Mouse (Mus musculus): ENCODE data around the gene Wdfy2. TPM values are rescaled to one million over a fixed set of nuclear protein-coding genes. Genes with fewer than 3 reads are reported as not detected.

Gene Wdfy2
- total and polyA plus RNA-seq, 2 experiments, result 6.1 to 10.7 TPM

DNA sequence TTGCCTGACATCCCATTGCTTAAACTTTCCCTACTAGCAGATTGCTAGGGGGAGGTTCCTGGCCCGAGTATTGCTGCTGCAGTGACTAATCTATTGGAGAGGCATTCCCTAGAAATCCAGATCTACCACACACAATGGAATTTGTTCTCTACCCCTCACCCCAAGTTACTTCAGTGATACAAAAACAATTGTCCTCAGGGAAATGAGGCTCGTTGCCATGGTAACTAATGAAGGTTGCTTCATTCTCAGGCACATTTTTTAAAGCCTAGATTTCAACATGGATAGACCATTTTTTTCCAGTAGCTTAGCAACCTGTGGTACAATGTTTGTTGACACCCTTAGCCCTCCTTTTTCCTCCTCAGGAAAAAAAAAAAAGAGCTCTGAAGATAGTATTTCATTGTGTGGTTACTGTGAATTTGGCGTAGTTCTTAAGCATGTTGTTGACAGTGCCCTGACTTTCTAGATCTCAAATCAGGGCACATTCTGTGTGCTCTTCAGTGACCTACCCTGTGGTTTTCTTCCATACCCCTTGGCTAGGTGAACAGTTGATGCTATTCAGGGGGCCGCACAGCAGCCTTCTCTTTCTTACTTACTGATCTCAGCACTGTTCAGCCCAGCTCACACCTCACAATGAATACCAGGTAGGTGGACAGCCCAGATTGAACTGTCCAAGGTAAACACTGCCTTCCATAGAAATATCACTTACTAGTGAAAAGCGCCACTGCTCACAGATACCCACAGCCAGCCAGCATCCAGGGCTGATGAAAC, 42.8 kb downstream of the Wdfy2 start:
- H3K27me3 ChIP-seq (ENCODE audit: control insufficient read depth, insufficient read depth, low read length), result no peaks in the 10 kb centered on the region
- no peak for TF ChIP-seq CTCF (IDR thresholded peaks at IDR 0.05; ENCODE audit: low read depth, low read length)
- TF ChIP-seq POLR2A (IDR thresholded peaks at IDR 0.05; ENCODE audit: extremely low read depth, insufficient read depth, low read length), result no peak
- H3K9ac ChIP-seq (ENCODE audit: low read depth, low read length), result no peak overlapping the region
- H3K79me2 ChIP-seq (ENCODE audit: control insufficient read depth, insufficient read depth, low read length), result peaks cover 24% of the 10 kb centered on the region
- H3K36me3 ChIP-seq (ENCODE audit: control insufficient read depth, insufficient read depth, low read length), result no peaks in the 10 kb centered on the region
- 44% methylated on average over 5 of the region's 5 CpGs for WGBS
- no peak overlapping the region for H3K4me3 ChIP-seq (ENCODE audit: insufficient read depth, low read depth, low read length)
- DNase-seq (ENCODE audit: extremely low read depth, low read depth, low spot score), result peak; percentile 72
- H3K27ac ChIP-seq (replicated peaks; ENCODE audit: insufficient read depth, low read depth, low read length), result peak overlapping the region; percentile 22; the same call in 1 of the 2 replicates
- peaks cover 31% of the 10 kb centered on the region for H3K4me1 ChIP-seq (ENCODE audit: control insufficient read depth, insufficient read depth, low read length)

DNA sequence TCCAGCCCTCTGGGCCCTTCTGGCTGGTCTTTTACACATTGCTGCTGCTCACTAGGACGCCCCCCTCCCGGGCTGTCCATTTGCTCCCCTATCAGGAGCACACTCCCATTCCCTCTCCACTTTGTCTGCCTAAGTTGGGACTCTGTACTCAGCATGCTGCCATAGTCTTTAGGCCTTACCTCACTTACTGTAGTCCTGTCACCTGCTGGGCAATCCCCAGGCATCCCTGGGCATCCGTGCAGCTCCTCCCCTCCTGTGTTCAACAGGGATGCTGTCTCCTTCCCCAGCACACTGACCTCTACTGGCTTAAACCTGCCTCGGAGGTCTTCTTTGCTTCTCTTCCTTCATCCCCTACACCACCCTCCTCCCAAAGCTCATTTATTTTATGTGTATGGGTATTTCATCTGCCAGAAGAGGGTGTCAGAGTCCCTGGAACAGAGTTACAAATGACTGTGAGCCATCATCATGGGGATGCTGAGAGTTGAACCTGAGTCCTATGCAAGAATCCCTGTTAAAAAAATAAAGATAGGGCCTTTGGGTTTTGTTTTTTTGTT, 44.7 kb downstream of the Wdfy2 start:
- H3K4me3 ChIP-seq (ENCODE audit: insufficient read depth, low read depth, low read length), result no peak overlapping the region
- no peaks in the 10 kb centered on the region for H3K36me3 ChIP-seq (ENCODE audit: control insufficient read depth, insufficient read depth, low read length)
- no peak overlapping the region for H3K9ac ChIP-seq (ENCODE audit: low read depth, low read length)
- 77% methylated on average over 4 of the region's 4 CpGs for WGBS
- no peak for TF ChIP-seq POLR2A (IDR thresholded peaks at IDR 0.05; ENCODE audit: extremely low read depth, insufficient read depth, low read length)
- TF ChIP-seq CTCF (IDR thresholded peaks at IDR 0.05; ENCODE audit: low read depth, low read length), result 0 out of 2 replicates have a peak, but pooled peaks have one; percentile 5
- peaks cover 31% of the 10 kb centered on the region for H3K4me1 ChIP-seq (ENCODE audit: control insufficient read depth, insufficient read depth, low read length)
- peaks cover 28% of the 10 kb centered on the region for H3K79me2 ChIP-seq (ENCODE audit: control insufficient read depth, insufficient read depth, low read length)
- no peaks in the 10 kb centered on the region for H3K27me3 ChIP-seq (ENCODE audit: control insufficient read depth, insufficient read depth, low read length)
- no peak for DNase-seq (ENCODE audit: extremely low read depth, low read depth, low spot score)
- H3K27ac ChIP-seq (replicated peaks; ENCODE audit: insufficient read depth, low read depth, low read length), result no peak overlapping the region

DNA sequence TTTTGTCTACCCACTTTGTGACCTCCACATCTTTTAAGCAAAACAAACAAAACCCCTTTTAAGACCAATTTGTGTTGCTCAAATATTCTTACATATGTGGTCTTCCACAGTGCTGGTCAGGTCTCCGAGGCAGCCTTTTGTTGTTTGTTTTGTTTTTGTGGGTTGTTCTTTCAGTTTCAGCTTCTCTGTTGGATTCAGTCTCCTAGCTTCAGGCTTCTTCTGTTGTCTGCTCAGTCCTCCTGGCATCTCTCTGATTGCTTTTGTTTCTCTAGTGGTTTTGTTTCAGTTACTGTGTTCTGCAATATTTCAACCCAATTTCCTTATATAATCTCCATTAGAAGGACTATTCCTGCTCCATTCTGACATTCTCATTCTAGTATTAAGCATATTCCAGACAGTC, 46.1 kb downstream of the Wdfy2 start:
- H3K79me2 ChIP-seq (ENCODE audit: control insufficient read depth, insufficient read depth, low read length), result peaks cover 31% of the 10 kb centered on the region
- DNase-seq (ENCODE audit: extremely low read depth, low read depth, low spot score), result no peak
- no peaks in the 10 kb centered on the region for H3K36me3 ChIP-seq (ENCODE audit: control insufficient read depth, insufficient read depth, low read length)
- H3K4me3 ChIP-seq (ENCODE audit: insufficient read depth, low read depth, low read length), result no peak overlapping the region
- H3K9ac ChIP-seq (ENCODE audit: low read depth, low read length), result no peak overlapping the region
- H3K27me3 ChIP-seq (ENCODE audit: control insufficient read depth, insufficient read depth, low read length), result no peaks in the 10 kb centered on the region
- peak overlapping the region; percentile 11; the same call in 1 of the 2 replicates for H3K27ac ChIP-seq (replicated peaks; ENCODE audit: insufficient read depth, low read depth, low read length)
- H3K4me1 ChIP-seq (ENCODE audit: control insufficient read depth, insufficient read depth, low read length), result peaks cover 33% of the 10 kb centered on the region
- WGBS, result 12% methylated on average over 1 of the region's 1 CpGs
- TF ChIP-seq CTCF (IDR thresholded peaks at IDR 0.05; ENCODE audit: low read depth, low read length), result no peak
- TF ChIP-seq POLR2A (IDR thresholded peaks at IDR 0.05; ENCODE audit: extremely low read depth, insufficient read depth, low read length), result no peak

DNA sequence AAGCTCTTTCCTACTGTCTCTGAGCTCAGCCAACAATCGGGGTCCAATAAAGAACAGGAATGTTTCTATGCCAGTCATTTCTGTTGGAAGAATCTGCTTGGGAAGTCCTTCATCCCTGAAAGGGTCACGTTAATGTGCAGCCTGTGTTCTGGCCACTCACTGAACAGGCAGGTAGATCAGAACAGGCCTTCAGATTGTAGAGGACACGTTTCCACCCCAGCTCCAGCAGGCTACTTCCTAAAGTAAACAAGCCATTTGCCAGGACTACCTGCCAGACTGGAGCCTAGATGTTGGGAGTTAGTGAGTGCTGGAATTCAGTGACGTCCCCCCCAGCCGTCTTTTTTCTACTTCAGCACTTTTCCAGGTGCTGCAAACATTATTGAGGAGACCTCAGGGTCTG, 46.7 kb downstream of the Wdfy2 start:
- Histone ChIP-seq H3K36me3 (ENCODE audit: control insufficient read depth, insufficient read depth, low read length) (no peaks in the 10 kb centered on the region), H3K4me3 (ENCODE audit: insufficient read depth, low read depth, low read length) (no peak overlapping the region), H3K79me2 (ENCODE audit: control insufficient read depth, insufficient read depth, low read length) (peaks cover 31% of the 10 kb centered on the region), H3K27me3 (ENCODE audit: control insufficient read depth, insufficient read depth, low read length) (no peaks in the 10 kb centered on the region), H3K9ac (ENCODE audit: low read depth, low read length) (no peak overlapping the region), H3K4me1 (ENCODE audit: control insufficient read depth, insufficient read depth, low read length) (peaks cover 30% of the 10 kb centered on the region), H3K27ac (replicated peaks; ENCODE audit: insufficient read depth, low read depth, low read length) (peak overlapping the region; percentile 30; the same call in 1 of the 2 replicates)
- peak; percentile 97 for DNase-seq (ENCODE audit: extremely low read depth, low read depth, low spot score)
- TF ChIP-seq CTCF (IDR thresholded peaks at IDR 0.05; ENCODE audit: low read depth, low read length), result no peak
- TF ChIP-seq POLR2A (IDR thresholded peaks at IDR 0.05; ENCODE audit: extremely low read depth, insufficient read depth, low read length), result no peak
- WGBS, result 12% methylated on average over 5 of the region's 5 CpGs

DNA sequence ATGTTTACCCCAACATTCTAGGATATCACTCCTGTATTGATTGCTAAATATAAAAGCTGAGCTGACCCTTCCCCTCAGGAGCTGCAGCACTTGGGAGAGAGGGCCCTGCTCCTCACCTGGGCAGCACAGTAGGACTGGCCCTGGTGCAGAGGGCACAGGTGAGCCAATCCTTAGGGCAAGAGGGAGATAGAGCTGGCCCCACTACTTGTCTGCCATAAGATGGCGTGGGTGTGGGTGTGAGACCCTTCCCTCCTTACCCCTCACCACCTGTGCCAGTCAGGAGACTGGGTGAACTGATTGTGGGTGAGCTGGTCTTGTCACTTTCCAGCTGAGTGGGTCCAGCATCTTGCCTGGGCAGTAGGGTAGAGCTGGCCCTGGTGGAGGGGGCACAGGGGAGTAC, 47.2 kb downstream of the Wdfy2 start:
- H3K79me2 ChIP-seq (ENCODE audit: control insufficient read depth, insufficient read depth, low read length), result peaks cover 31% of the 10 kb centered on the region

DNA sequence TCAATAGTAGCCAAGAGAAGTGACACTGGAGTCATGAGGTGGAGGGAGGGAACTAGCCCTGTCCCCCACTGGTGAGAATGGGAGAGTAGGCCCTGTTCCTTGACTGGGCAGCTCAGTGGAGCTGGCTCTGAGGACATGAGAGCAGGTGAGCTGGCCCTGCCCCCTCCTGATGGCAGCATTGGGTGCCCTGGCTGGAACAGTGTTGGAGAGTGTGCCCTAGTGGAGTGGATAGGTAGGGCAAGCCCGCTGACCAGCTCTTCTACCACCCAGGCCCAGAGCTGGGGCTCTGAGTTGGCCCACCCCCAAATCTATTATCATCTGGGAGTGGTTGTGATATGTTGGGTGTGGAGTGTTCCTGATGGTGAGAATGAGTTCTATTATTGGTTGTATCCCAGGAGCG, 47.7 kb downstream of the Wdfy2 start:
- DNase-seq (ENCODE audit: extremely low read depth, low read depth, low spot score), result no peak
- H3K27ac ChIP-seq (replicated peaks; ENCODE audit: insufficient read depth, low read depth, low read length), result peak overlapping the region; percentile 30
- 93% methylated on average over 2 of the region's 2 CpGs for whole genome bisulfite sequencing

More for the DNA sequence above, 47.2 kb downstream of the Wdfy2 start:
- DNase-seq (ENCODE audit: extremely low read depth, low read depth, low spot score), result no peak
- no peak for TF ChIP-seq CTCF (IDR thresholded peaks at IDR 0.05; ENCODE audit: low read depth, low read length)
- TF ChIP-seq POLR2A (IDR thresholded peaks at IDR 0.05; ENCODE audit: extremely low read depth, insufficient read depth, low read length), result no peak
- Histone ChIP-seq H3K9ac (ENCODE audit: low read depth, low read length) (no peak overlapping the region), H3K4me1 (ENCODE audit: control insufficient read depth, insufficient read depth, low read length) (peaks cover 30% of the 10 kb centered on the region), H3K4me3 (ENCODE audit: insufficient read depth, low read depth, low read length) (no peak overlapping the region), H3K36me3 (ENCODE audit: control insufficient read depth, insufficient read depth, low read length) (no peaks in the 10 kb centered on the region), H3K27ac (replicated peaks; ENCODE audit: insufficient read depth, low read depth, low read length) (peak overlapping the region; percentile 30), H3K27me3 (ENCODE audit: control insufficient read depth, insufficient read depth, low read length) (no peaks in the 10 kb centered on the region)
- WGBS, result 86% methylated on average over 1 of the region's 1 CpGs

More for the DNA sequence above, 47.7 kb downstream of the Wdfy2 start:
- no peak for TF ChIP-seq POLR2A (IDR thresholded peaks at IDR 0.05; ENCODE audit: extremely low read depth, insufficient read depth, low read length)
- TF ChIP-seq CTCF (IDR thresholded peaks at IDR 0.05; ENCODE audit: low read depth, low read length), result peak; percentile 47
- Histone ChIP-seq H3K9ac (ENCODE audit: low read depth, low read length) (no peak overlapping the region), H3K4me3 (ENCODE audit: insufficient read depth, low read depth, low read length) (no peak overlapping the region), H3K36me3 (ENCODE audit: control insufficient read depth, insufficient read depth, low read length) (no peaks in the 10 kb centered on the region), H3K4me1 (ENCODE audit: control insufficient read depth, insufficient read depth, low read length) (peaks cover 28% of the 10 kb centered on the region), H3K79me2 (ENCODE audit: control insufficient read depth, insufficient read depth, low read length) (peaks cover 31% of the 10 kb centered on the region), H3K27me3 (ENCODE audit: control insufficient read depth, insufficient read depth, low read length) (no peaks in the 10 kb centered on the region)

Data from liver, adult 2 months (tissue).